Mouse (Mus musculus) ovary, postnatal 36 days (tissue): ENCODE data around the gene Mobp.

Experiments
- DNase-seq: peaks from one replicate; pipeline ENCODE4 v3.0.0; 2022; ENCODE audit warnings: low spot score, mixed read lengths

Gene Mobp

DNA sequence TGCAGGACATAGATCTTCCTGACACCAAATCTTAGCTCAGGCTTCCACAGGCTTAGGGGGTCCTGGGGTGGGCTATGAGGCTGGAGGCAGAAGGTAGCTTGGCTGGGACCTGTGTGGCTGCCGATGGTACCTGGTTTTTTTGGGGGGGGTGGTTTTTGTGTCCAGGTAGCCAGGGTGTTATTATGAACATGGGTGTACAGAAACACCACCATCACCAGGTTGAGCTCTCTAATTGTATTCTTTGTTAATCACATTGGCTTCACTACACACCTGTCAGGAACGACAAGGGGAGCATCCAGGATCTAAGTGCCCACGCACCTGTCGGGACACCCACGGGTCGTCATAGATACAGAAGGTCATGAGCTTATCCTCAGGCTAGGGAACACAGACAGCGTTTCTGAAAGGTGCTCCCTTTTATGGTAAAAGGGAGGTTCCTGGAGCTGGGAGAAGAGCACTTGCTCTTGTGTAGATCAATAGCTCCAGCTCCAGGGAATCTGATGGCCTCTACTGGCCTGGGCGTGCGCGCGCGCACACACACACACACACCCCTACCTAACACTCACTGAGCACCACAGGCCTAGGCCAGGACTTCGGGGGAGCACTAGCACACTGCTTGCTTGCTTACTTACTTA is 14.9 kb upstream of the Mobp start:
- DNase-seq, result no peak

DNA sequence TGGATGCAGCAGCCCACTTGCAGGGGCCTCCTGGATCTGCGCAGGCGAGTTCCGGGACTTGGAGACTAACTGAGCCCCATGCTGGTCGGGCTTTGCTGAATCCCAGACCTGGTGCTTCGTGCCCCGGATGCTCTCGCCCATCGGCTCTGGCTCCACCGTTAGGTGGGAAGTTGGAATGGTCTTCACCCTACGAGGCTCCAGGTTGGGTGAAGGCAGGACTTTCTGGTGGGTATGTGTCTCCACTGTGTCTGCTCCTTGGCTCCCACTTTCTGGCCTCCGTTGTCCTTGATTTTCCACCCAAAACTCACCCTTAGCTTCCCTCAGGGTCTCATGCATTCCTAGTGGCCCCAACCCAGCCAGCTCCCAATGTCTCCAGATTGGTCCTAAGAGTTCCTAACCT is 14.1 kb upstream of the Mobp start:
- DNase-seq, result no peak

GRCm38 (mm10) chr9:120140652-120141051 is 8.9 kb upstream of the Mobp start:
- DNase-seq, result peak; percentile 72

DNA sequence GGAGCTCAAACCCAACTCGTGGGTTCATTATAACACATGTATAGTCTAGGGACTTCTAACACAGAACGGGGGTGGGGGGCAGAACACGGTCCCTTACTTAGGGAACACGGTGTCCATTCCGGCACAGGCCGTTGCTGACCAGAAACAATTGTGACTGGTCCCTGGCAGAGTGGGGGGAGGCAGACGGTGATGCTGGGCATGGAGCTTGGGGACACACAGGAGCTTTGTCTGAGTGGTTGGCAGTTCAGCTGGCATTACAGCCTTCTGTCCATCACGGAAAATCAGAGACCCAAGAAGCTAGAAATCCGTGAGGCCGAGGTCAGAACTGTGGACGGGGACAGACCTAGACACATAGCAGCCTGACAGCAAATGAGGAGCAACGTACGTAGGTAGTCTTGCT is 5.0 kb upstream of the Mobp start:
- no peak for DNase-seq

DNA sequence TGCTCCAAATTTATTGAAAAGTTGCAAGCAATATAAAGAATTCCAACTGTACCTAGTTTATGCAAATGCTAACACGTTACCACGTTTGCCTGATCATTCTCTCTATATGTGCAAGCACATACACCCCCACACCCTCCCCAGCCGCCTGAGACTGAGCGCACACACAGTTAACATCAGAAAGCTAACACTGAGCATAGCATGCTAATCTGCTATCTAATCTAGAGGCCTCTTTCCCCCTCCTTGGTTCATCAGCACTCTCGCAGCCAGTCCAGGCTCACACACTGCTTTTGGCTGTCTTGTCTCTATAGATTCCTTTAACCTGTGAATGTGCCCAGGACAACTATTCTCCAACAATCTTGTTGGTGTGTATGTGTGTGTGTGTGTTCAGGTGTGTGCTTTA is 1.6 kb downstream of the Mobp start:
- DNase-seq, result no peak

DNA sequence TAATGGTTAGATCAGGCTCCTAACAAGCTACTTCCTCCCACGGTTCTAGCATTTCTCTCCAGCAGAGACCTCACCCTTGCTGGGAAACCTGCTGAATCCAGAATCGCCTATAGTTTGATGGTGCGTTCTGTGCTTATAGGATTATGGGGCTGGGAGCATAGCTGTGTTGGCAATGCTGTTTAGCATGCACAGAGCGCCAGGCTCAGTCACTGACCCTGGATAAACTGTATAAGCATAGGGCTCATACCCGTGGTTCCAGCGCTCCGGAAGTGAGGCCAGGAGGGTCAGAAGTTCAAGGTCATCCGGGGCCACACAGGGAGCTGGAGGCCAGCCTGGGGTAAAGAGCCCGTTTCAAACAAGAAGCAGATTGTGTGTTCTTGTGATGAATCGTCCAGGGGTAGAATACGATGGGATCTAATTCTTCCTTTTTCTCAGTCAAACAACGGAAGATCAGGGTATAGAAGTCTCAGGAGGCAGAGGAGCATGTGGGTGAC is 2.4 kb downstream of the Mobp start:
- DNase-seq, result no peak

GRCm38 (mm10) chr9:120158047-120158446 is 8.5 kb downstream of the Mobp start:
- no peak for DNase-seq

DNA sequence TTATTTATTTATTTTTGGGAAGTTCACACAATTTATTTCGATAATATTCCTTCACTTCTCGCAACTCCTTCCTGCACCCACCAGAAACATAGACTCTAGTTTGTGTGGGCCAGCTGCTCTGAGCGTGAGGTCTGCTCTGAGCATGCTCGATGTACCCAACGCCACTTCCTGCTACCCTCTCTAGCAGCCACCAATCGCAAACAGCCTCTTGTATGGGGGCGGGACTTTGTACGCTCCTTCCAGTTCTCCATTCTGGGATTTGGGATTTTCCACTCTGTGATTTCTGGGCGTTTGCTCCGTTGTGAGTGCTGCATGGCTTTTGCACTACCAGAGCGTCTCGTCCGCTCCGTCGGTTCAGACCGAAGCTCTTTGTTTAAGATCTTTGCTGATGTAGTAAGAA is 14.4 kb downstream of the Mobp start:
- DNase-seq, result no peak

- no peak for DNase-seq
Observed at GRCm38 (mm10) chr9:120167826-120168225, 18.3 kb downstream of the Mobp start.

GRCm38 (mm10) chr9:120171295-120171694 is 21.8 kb downstream of the Mobp start:
- peak; percentile 61 for DNase-seq

GRCm38 (mm10) chr9:120174436-120175137 is 25.1 kb downstream of the Mobp start:
- DNase-seq, result no peak

GRCm38 (mm10) chr9:120178813-120179212 is 29.3 kb downstream of the Mobp start:
- no peak for DNase-seq

GRCm38 (mm10) chr9:120184499-120184898 is 35.0 kb downstream of the Mobp start:
- peak; percentile 30 for DNase-seq

DNA sequence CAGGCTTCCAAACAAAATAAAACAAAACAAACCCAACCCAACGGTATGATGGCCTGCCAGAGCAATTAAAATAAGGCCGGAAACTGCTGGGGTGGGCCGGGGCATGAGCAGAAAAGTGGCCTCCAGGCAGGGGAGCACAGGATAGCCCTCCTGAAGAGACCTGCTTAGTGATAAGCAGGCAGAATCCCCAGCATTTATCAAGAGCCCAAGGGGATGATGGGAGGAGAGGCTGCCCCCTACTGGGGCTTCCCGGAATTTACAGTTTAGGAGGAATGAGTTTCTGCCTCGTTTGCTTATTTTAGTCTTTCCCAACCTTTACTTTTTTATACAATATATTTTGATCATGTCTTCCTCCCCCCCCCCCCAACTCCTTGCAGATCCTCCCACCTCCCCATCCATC is 37.3 kb downstream of the Mobp start:
- no peak for DNase-seq

GRCm38 (mm10) chr9:120190891-120191290 is 41.4 kb downstream of the Mobp start:
- no peak for DNase-seq

GRCm38 (mm10) chr9:120191362-120192098 is 42.0 kb downstream of the Mobp start:
- peak; percentile 68 for DNase-seq

DNA sequence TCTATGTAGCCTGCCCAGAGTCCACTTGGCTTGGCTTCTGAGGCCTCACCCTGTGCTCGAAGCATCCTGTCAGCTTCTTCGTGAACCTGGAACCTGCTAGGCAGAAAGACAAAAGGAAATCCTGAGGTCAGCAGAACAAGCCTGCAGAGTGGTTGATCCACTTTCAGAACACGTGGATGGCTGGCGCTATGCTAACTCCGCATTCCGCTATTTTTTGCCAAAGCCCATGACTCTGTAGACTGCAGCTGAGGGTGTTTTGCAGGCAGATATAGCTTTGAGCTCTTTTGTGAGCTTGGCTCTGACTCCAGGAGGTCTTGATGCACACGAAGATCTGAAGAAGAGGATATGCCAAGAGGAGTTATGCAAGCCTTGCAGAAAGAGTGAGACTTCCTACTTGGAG is 43.2 kb downstream of the Mobp start:
- DNase-seq, result no peak

DNA sequence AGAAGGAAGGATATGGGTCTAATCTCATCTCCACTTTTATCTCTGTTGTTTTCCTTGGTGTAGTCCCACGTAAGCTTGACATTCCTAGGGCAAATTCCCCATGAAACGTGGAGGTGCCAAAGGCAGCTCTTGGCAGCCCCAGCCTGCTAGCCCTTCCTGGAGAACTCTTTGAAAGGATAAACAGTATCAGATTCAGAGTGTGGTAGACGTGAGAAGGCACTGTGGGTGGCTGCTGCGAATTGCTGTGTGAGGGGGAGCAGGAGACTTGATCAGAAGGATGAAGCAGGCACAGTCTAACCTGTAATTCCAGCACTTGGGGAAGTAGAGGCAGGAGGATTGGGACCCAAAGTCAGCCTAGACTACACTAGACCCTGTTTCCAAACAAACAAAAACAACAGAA is 51.4 kb downstream of the Mobp start:
- DNase-seq, result no peak

GRCm38 (mm10) chr9:120201743-120202142 is 52.2 kb downstream of the Mobp start:
- DNase-seq, result no peak

GRCm38 (mm10) chr9:120202683-120203082 is 53.2 kb downstream of the Mobp start:
- DNase-seq, result no peak

DNA sequence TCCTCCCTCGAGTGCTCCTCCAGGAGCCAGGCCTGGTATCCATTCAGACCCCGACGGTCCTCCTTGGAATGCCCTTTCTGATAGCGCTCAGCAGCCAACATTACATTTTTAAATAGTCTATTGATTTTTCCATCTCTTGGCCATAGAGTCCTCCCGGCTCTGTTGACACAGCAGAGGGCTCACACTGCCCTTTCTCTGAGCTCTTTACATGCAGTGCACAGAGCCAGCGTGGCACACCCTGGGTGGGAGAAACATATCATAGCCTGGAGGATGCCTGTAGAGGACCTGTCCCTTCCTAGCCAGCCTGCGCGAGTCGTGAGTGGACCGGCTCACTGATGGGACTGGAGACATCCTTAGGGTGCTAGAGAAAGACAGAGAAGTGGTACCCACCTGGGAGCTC is 54.4 kb downstream of the Mobp start:
- no peak for DNase-seq

- DNase-seq, result no peak
Observed at GRCm38 (mm10) chr9:120206897-120207296, 57.4 kb downstream of the Mobp start.

- DNase-seq, result no peak
Observed at GRCm38 (mm10) chr9:120210068-120210467, 60.6 kb downstream of the Mobp start.
